Mouse (Mus musculus): ENCODE measurements at regions not wholly inside any gene's neighbourhood (a gene's known extent, or its start where the extent isn't known, plus 50 kb on each side); places are given as distances from the start of the nearest gene placed in this dataset.

- no peak for DNase-seq
These were observed 116.9 kb upstream of the Neo1 start for GRCm38 (mm10) chr9:59153126-59153525.

- no peak for DNase-seq
These were observed 108.1 kb upstream of the Neo1 start for GRCm38 (mm10) chr9:59144256-59144800.

- DNase-seq: no peak
These were observed 107.4 kb upstream of the Neo1 start for GRCm38 (mm10) chr9:59143610-59144009.

- no peak for DNase-seq
These were observed 98.2 kb upstream of the Neo1 start for GRCm38 (mm10) chr9:59134171-59135041.

- DNase-seq: no peak
These were observed 93.6 kb upstream of the Neo1 start for GRCm38 (mm10) chr9:59129699-59130340.

- peak; percentile 5 for DNase-seq
These were observed 93.0 kb upstream of the Neo1 start for GRCm38 (mm10) chr9:59129252-59129651.

GRCm38 (mm10) chr9:59128023-59128422 is 91.8 kb upstream of the Neo1 start:
- DNase-seq: no peak

GRCm38 (mm10) chr9:59125886-59126285 is 89.6 kb upstream of the Neo1 start:
- DNase-seq: no peak

- DNase-seq: no peak
These were observed 80.3 kb upstream of the Neo1 start for GRCm38 (mm10) chr9:59116561-59116960.

- no peak for DNase-seq
These were observed 77.6 kb upstream of the Neo1 start for GRCm38 (mm10) chr9:59113859-59114258.

GRCm38 (mm10) chr9:59099738-59100137 is 63.5 kb upstream of the Neo1 start:
- no peak for DNase-seq

GRCm38 (mm10) chr9:59097564-59097963 is 61.3 kb upstream of the Neo1 start:
- DNase-seq: no peak

- no peak for DNase-seq
These were observed 60.5 kb upstream of the Neo1 start for GRCm38 (mm10) chr9:59096551-59097268.

- no peak for DNase-seq
These were observed 59.4 kb upstream of the Neo1 start for GRCm38 (mm10) chr9:59095626-59096025.

- DNase-seq: no peak
These were observed 57.9 kb upstream of the Neo1 start for GRCm38 (mm10) chr9:59094106-59094505.

GRCm38 (mm10) chr9:59091179-59091578 is 54.9 kb upstream of the Neo1 start:
- no peak for DNase-seq

GRCm38 (mm10) chr9:59087704-59088103 is 51.5 kb upstream of the Neo1 start:
- no peak for DNase-seq

GRCm38 (mm10) chr9:59087112-59087511 is 50.9 kb upstream of the Neo1 start:
- peak; percentile 8 for DNase-seq

GRCm38 (mm10) chr9:59086556-59087102 is 50.4 kb upstream of the Neo1 start:
- no peak for DNase-seq

Data from adrenal gland, adult 8-10 months (tissue).